Mouse (Mus musculus) left cerebral cortex, adult 2 months (tissue): Measurements from ENCODE around the gene Mcm10. TPM values are rescaled to one million over a fixed set of nuclear protein-coding genes. Genes with fewer than 3 reads are reported as not detected.

Experiments used
- DNase-seq, 2 experiments: peaks; one replicate each; pipeline ENCODE4 v3.0.0; 2021 to 2022; ENCODE audit warnings: low spot score in 2 of 2, mixed read lengths in 1 of 2; ENCODE audit errors: extremely low spot score in 1 of 2
- H3K27ac ChIP-seq: fragments of 200-600 bp; 2 replicates; pipeline ENCODE4 v1.8.1; 2022
- H3K4me3 ChIP-seq: fragments of 200-600 bp; 2 replicates; pipeline ENCODE4 v1.8.1; 2022
- CTCF ChIP-seq: fragments of 200-600 bp; IDR thresholded peaks from 2 replicates; pipeline ENCODE4 v1.8.1; 2022; ENCODE audit warnings: antibody characterized with exemption, mild to moderate bottlenecking, moderate library complexity
- intact Hi-C: fragments of 180-260 bp; cut with DNase I; formaldehyde crosslinking; loops from one replicate; pipeline ENCODE4 v1.15.1; 2025
- total RNA-seq, 2 experiments: library from RNA; stranded (reverse); gene quantifications; 2 replicates each; pipeline ENCODE4 v1.2.3; 2021

The Mcm10 gene
- total RNA-seq, 2 experiments from 2014 or later: 0.72 to 1.2 TPM

GRCm38 (mm10) chr2:5040281-5041161, 27.9 kb upstream of the Mcm10 start:
- DNase-seq: no peak
- H3K27ac ChIP-seq: no peak overlapping the region
- intact Hi-C loops: no loop called here
- no peak for TF ChIP-seq CTCF
- no peak overlapping the region for H3K4me3 ChIP-seq

- Histone ChIP-seq H3K4me3 (no peak overlapping the region), H3K27ac (no peak overlapping the region)
- DNase-seq: no peak
- intact Hi-C loops: no loop called here
- TF ChIP-seq CTCF: no peak
These were observed 27.0 kb upstream of the Mcm10 start for GRCm38 (mm10) chr2:5039350-5040170.

DNA sequence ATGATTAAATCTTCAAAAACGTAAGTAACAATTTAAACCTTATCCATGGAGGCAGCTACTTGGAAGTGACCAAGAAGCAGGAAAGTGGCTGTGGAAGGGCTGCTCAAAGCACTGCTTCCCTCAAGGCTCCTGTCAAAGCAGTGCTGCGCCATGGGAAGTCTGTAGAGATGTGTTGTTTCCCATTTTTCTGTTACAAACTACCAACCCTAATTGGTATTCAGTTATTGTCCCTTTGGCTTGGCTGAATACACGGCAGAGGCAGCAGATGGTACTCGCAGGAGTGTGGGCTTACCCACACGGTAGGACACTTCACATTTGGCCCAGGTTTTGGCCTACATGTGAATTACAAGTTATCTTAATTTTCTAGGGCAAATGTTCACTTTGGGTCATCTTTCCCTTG, 25.7 kb upstream of the Mcm10 start:
- intact Hi-C loops: no loop called here
- no peak for TF ChIP-seq CTCF
- no peak overlapping the region for H3K27ac ChIP-seq

GRCm38 (mm10) chr2:5037390-5037789, 24.8 kb upstream of the Mcm10 start:
- TF ChIP-seq CTCF: no peak
- intact Hi-C loops: no loop called here
- DNase-seq: no peak
- no peak overlapping the region for H3K27ac ChIP-seq
- H3K4me3 ChIP-seq: no peak overlapping the region

More for the DNA sequence above, 25.7 kb upstream of the Mcm10 start:
- DNase-seq: no peak
- no peak overlapping the region for H3K4me3 ChIP-seq

GRCm38 (mm10) chr2:5036411-5037076, 24.0 kb upstream of the Mcm10 start:
- intact Hi-C loops: no loop called here
- no peak overlapping the region for H3K27ac ChIP-seq
- no peak for DNase-seq
- TF ChIP-seq CTCF: no peak
- no peak overlapping the region for H3K4me3 ChIP-seq

- intact Hi-C loops: no loop called here
- Histone ChIP-seq H3K4me3 (no peak overlapping the region), H3K27ac (no peak overlapping the region)
- TF ChIP-seq CTCF: no peak
- no peak for DNase-seq
These were observed 22.6 kb upstream of the Mcm10 start for GRCm38 (mm10) chr2:5035241-5035640.

DNA sequence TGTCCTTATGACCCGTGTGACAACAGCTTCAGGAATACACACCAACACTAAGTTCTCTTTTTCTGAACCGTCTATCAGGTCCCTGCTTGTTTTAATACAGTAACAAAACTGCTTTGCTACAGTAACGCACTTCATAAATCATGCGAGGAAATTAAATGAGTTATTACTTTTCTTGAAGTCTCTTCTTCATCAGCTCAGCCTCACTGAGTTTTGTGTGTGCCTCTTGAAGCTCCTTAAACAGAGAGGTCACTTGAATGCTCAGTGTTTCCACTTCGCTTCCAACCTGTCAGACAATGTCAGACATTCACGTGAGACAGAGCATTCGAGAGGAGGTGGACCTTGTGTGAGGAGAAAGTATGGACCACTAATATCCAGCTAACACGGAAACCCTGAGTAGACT, 22.2 kb upstream of the Mcm10 start:
- intact Hi-C loops: loop anchor here (5.0 kb wide), 1 partner anchor 42 kb away; no protein-coding TSS in a partner anchor
- no peak for DNase-seq
- Histone ChIP-seq H3K27ac (no peak overlapping the region), H3K4me3 (no peak overlapping the region)
- no peak for TF ChIP-seq CTCF

GRCm38 (mm10) chr2:5033546-5034420, 21.2 kb upstream of the Mcm10 start:
- Histone ChIP-seq H3K27ac (no peak overlapping the region), H3K4me3 (no peak overlapping the region)
- DNase-seq: no peak
- intact Hi-C loops: loop anchor here (5.0 kb wide), 1 partner anchor 41 kb away; no protein-coding TSS in a partner anchor
- no peak for TF ChIP-seq CTCF

- intact Hi-C loops: loop anchor here (5.0 kb wide), 1 partner anchor 40 kb away; no protein-coding TSS in a partner anchor
- TF ChIP-seq CTCF: no peak
These were observed 20.1 kb upstream of the Mcm10 start for GRCm38 (mm10) chr2:5032665-5033064.

DNA sequence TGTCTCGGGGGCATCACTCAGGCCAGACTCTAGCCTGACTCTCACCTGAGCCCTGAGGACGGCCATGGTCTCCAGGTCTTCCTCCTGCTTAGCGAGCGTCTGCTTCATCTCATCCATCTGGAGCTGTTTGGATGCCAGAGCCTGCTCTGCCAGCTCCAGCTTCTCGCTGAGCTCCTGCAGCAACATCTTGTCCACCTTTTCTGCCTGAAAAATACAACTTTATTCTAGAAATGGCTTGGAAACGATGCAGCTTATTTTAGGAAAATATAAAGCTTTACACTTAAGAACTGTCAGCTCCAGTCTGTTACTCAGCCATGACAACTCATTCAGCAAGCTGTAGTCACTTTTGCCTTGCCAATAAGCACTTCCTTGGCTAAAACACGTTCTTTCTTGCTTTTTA, 18.6 kb upstream of the Mcm10 start:
- DNase-seq: peak in 1 of 2 experiments; percentile 40
- intact Hi-C loops: loop anchor here (5.0 kb wide), 1 partner anchor 39 kb away; no protein-coding TSS in a partner anchor
- TF ChIP-seq CTCF: no peak
- H3K27ac ChIP-seq: no peak overlapping the region; the same call in 1 of the 2 replicates
- H3K4me3 ChIP-seq: no peak overlapping the region

More at GRCm38 (mm10) chr2:5032665-5033064, 20.1 kb upstream of the Mcm10 start:
- no peak overlapping the region for H3K27ac ChIP-seq
- no peak for DNase-seq
- no peak overlapping the region for H3K4me3 ChIP-seq

DNA sequence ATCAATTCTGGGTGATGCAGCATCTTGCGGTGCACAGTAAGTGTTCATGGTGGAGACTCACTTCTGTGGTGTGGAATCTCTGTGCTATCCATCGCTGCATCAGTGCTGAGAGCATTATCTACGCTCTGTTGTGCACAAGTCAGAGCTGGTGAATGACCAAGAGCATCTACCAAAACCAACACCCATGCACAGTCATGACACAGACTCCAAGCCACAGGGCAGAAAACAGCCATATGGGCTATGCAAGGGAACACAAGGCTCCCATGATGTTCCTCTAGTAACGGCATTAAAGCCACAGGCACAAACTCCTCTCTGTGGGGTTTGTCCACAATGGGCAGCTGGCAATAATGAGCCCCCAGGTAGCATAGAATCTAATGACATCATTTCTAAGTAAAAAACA, 17.2 kb upstream of the Mcm10 start:
- no peak for TF ChIP-seq CTCF
- no peak overlapping the region for H3K4me3 ChIP-seq
- DNase-seq: no peak
- H3K27ac ChIP-seq: no peak overlapping the region
- intact Hi-C loops: loop anchor here (5.0 kb wide), 1 partner anchor 38 kb away; no protein-coding TSS in a partner anchor
